Mouse (Mus musculus) Patski (cell line): ENCODE measurements around the gene Wnk4. TPM values are rescaled to one million over a fixed set of nuclear protein-coding genes. Genes with fewer than 3 reads are reported as not detected.

Source experiments
- ATAC-seq: fragments of 100-300 bp; one replicate; pipeline ENCODE4 v1.8.0; 2021
- CTCF ChIA-PET: fragments of 350-600 bp; sonication (Branson Sonifier 250); formaldehyde crosslinking; loops from one replicate; lab custom pipeline; 2022; ENCODE audit warnings: inconsistent platforms; lab: Charles Lee
- POLR2A ChIA-PET: fragments of 350-600 bp; sonication (Branson Sonifier 250); formaldehyde crosslinking; loops from one replicate; lab custom pipeline; 2022; ENCODE audit warnings: antibody characterized with exemption, inconsistent platforms; lab: Charles Lee
- DNase-seq: peaks from one replicate; pipeline ENCODE4 v3.0.0-alpha.2; 2011; ENCODE audit warnings: low read depth, low spot score
- H3K27me3 ChIP-seq: fragments of 371-371 bp; one replicate; pipeline ENCODE4 v1.5.1; 2021
- CTCF ChIP-seq: fragments of 100-300 bp; IDR thresholded peaks from one replicate; pipeline ENCODE4 v1.5.1; 2021
- in situ Hi-C: fragments of 300-500 bp; cut with MboI; formaldehyde crosslinking; loops from 3 replicates; pipeline ENCODE4 v1.11.1; 2018; ENCODE audit warnings: low pct_unique_long_range_greater_than_20kb, mixed read lengths
- polyA plus RNA-seq: library from polyadenylated mRNA; unstranded; gene quantifications from one replicate; pipeline ENCODE4 v1.2.3, GENCODE M21; 2021

The Wnk4 gene
- polyA plus RNA-seq, 1 experiment from 2014 or later = 53.9 TPM

- ChIA-PET CTCF (interaction anchor here (1.1 to 3.1 kb wide), 2 partner anchors 69 kb away, joined by 4 to 35 read pairs; no protein-coding TSS in a partner anchor), POLR2A (interaction anchor here (0.9 to 1.1 kb wide), 2 partner anchors 12 to 20 kb away, joined by 3 read pairs; no protein-coding TSS in a partner anchor)
- in situ Hi-C loops = no loop called here
- no peak for ATAC-seq
- no peak for DNase-seq
- no peak for TF ChIP-seq CTCF
- H3K27me3 ChIP-seq = no peaks in the 10 kb centered on the region
These were observed 65.8 kb downstream of the Wnk4 start for GRCm38 (mm10) chr11:101326147-101326546.

Other genes starting within 250 kb of the Wnk4 start
- 46.4 TPM for gene Naglu, start 190.6 kb upstream of the Wnk4 start, polyA plus RNA-seq
- 0.83 TPM for gene Hsd17b1, start 182.2 kb upstream of the Wnk4 start, polyA plus RNA-seq
- gene Coasy, start 178.0 kb upstream of the Wnk4 start, polyA plus RNA-seq = 45.7 TPM
- 44.5 TPM for gene Mlx, start 173.3 kb upstream of the Wnk4 start, polyA plus RNA-seq
- 20.6 TPM for gene Psmc3ip, start 165.1 kb upstream of the Wnk4 start, polyA plus RNA-seq
- 72.2 TPM for gene Retreg3, start 140.7 kb upstream of the Wnk4 start, polyA plus RNA-seq
- 70.2 TPM for gene Tubg1, start 140.6 kb upstream of the Wnk4 start, polyA plus RNA-seq
- 3.5 TPM for gene Tubg2, start 104.7 kb upstream of the Wnk4 start, polyA plus RNA-seq
- gene Cntnap1, start 90.0 kb upstream of the Wnk4 start, polyA plus RNA-seq = 10.8 TPM
- 33.3 TPM for gene Plekhh3, start 89.2 kb upstream of the Wnk4 start, polyA plus RNA-seq
- 0.95 TPM for gene Ccr10, start 85.1 kb upstream of the Wnk4 start, polyA plus RNA-seq
- 52.0 TPM for gene Ezh1, start 34.1 kb upstream of the Wnk4 start, polyA plus RNA-seq
- gene Ramp2, start 14.5 kb upstream of the Wnk4 start, polyA plus RNA-seq = 27.3 TPM
- gene Vps25, start 6.9 kb upstream of the Wnk4 start, polyA plus RNA-seq = 104 TPM
- 1.0 TPM for gene Cntd1, start 18.4 kb downstream of the Wnk4 start, polyA plus RNA-seq
- gene Coa3, start 18.5 kb downstream of the Wnk4 start, polyA plus RNA-seq = 118 TPM
- gene Becn1, start 41.7 kb downstream of the Wnk4 start, polyA plus RNA-seq = 203 TPM
- 101 TPM for gene Psme3, start 55.6 kb downstream of the Wnk4 start, polyA plus RNA-seq
- gene Aoc2, start 64.5 kb downstream of the Wnk4 start, polyA plus RNA-seq = 2.3 TPM
- gene Aoc3, start 70.0 kb downstream of the Wnk4 start, polyA plus RNA-seq = 0.04 TPM
- gene G6pc, start 107.0 kb downstream of the Wnk4 start, polyA plus RNA-seq = not detected
- 47.2 TPM for gene Aarsd1, start 157.0 kb downstream of the Wnk4 start, polyA plus RNA-seq
- gene Gm27029, start 164.2 kb downstream of the Wnk4 start, polyA plus RNA-seq = 7.6 TPM
- gene Rundc1, start 164.5 kb downstream of the Wnk4 start, polyA plus RNA-seq = 26.1 TPM
- gene Ptges3l, start 164.8 kb downstream of the Wnk4 start, polyA plus RNA-seq = 28.1 TPM
- gene Rpl27, start 181.7 kb downstream of the Wnk4 start, polyA plus RNA-seq = 391 TPM
- 39.5 TPM for gene Ifi35, start 187.8 kb downstream of the Wnk4 start, polyA plus RNA-seq
- gene Rnd2, start 204.4 kb downstream of the Wnk4 start, polyA plus RNA-seq = 22.6 TPM
- gene Vat1, start 205.7 kb downstream of the Wnk4 start, polyA plus RNA-seq = 202 TPM